Mouse (Mus musculus): ENCODE results near the gene C130032M10Rik. TPM values are rescaled to one million over a fixed set of nuclear protein-coding genes. Genes with fewer than 3 reads are reported as not detected.

The C130032M10Rik gene
- polyA plus RNA-seq, 1 experiment from 2014 or later = not detected

- WGBS = under 1% methylated on average over 106 of the region's 122 CpGs
- Histone ChIP-seq H3K4me3 (ENCODE audit: low read depth, low read length) (peak overlapping the region; percentile 68), H3K9me3 (ENCODE audit: control insufficient read depth) (no peaks in the 10 kb centered on the region), H3K27me3 (replicated peaks; ENCODE audit: control insufficient read depth, insufficient read depth, low read length) (peaks cover 21% of the 10 kb centered on the region), H3K27ac (ENCODE audit: low read depth, low read length) (peak overlapping the region; percentile 91), H3K4me1 (replicated peaks; ENCODE audit: control insufficient read depth, insufficient read depth, low read length) (no peaks in the 10 kb centered on the region), H3K4me2 (replicated peaks; ENCODE audit: low read depth) (peak overlapping the region; percentile 92), H3K9ac (ENCODE audit: low read depth, low read length) (peak overlapping the region; percentile 68), H3K36me3 (ENCODE audit: control insufficient read depth, insufficient read depth) (no peaks in the 10 kb centered on the region)
- peak; percentile 37 for ATAC-seq
- no peak for TF ChIP-seq CTCF (IDR thresholded peaks at IDR 0.05; ENCODE audit: low read depth)
Measured at GRCm38 (mm10) chr9:114562919-114563751, 47.6 kb downstream of the C130032M10Rik start.

DNA sequence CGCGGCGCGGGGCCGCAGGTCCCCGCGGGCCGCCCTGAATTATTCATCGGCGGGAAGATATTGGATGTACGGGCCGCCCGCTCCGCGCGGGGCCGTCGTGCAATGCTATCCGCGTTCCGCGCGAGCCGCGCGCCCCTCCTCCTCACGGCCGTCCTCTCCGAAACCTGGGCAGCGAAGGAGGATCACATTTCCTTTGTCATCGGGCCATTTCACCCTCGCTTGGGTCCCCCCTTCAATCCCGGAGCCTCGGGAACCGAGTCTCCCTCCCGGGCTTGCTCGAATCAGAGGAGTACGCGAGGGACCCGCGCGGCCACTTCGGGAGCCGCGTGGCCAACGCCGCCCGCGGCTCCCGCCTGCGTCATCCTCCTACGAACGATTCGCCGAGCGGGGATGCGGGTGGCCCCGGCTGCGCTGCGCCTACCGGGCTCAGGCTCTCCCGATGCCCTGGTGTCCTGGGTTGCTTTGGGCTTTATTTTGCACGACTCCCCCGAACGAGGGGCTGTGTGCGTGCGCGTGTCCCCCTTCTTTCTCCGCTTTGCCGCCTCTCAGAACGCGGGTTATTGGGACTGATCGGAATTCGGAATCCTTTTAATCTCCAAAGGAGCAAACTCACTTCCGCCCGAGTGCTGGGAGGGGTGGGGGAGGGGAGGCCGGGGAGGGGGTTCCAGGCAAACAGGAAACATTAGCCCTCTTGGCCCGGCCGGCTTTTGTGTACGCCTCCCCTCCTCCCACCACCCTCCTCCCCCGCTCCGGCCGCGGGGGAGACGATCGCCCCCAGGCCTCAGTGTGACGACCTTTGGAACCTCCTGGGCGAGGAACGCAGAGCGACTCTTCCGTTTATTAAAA is 48.5 kb downstream of the C130032M10Rik start, which contains the start of gene Trim71:
Gene Trim71 (minus strand): TSS at position 609 of the 846 bp plus-strand sequence.
- Histone ChIP-seq H3K36me3 (ENCODE audit: control insufficient read depth, insufficient read depth) (no peaks in the 10 kb centered on the region), H3K27ac (ENCODE audit: low read depth, low read length) (peak within 1 kb of the TSS; percentile 91), H3K9ac (ENCODE audit: low read depth, low read length) (peak within 1 kb of the TSS; percentile 68), H3K9me3 (ENCODE audit: control insufficient read depth) (no peaks in the 10 kb centered on the region), H3K4me3 (ENCODE audit: low read depth, low read length) (peak within 1 kb of the TSS; percentile 68), H3K4me1 (replicated peaks; ENCODE audit: control insufficient read depth, insufficient read depth, low read length) (no peaks in the 10 kb centered on the region), H3K27me3 (replicated peaks; ENCODE audit: control insufficient read depth, insufficient read depth, low read length) (peaks cover 21% of the 10 kb centered on the region), H3K4me2 (replicated peaks; ENCODE audit: low read depth) (peak within 1 kb of the TSS; percentile 92)
- TF ChIP-seq CTCF (IDR thresholded peaks at IDR 0.05; ENCODE audit: low read depth) = no peak
- ATAC-seq = peak; percentile 44
- WGBS = under 1% methylated on average over 89 of the region's 91 CpGs

GRCm38 (mm10) chr9:114564667-114565066 is 49.2 kb downstream of the C130032M10Rik start:
- no peak for TF ChIP-seq CTCF (IDR thresholded peaks at IDR 0.05; ENCODE audit: low read depth)
- Histone ChIP-seq H3K9ac (ENCODE audit: low read depth, low read length) (peak overlapping the region; percentile 68), H3K4me1 (replicated peaks; ENCODE audit: control insufficient read depth, insufficient read depth, low read length) (no peaks in the 10 kb centered on the region), H3K27ac (ENCODE audit: low read depth, low read length) (peak overlapping the region; percentile 91), H3K4me2 (replicated peaks; ENCODE audit: low read depth) (peak overlapping the region; percentile 92), H3K27me3 (replicated peaks; ENCODE audit: control insufficient read depth, insufficient read depth, low read length) (peaks cover 21% of the 10 kb centered on the region), H3K9me3 (ENCODE audit: control insufficient read depth) (no peaks in the 10 kb centered on the region), H3K36me3 (ENCODE audit: control insufficient read depth, insufficient read depth) (no peaks in the 10 kb centered on the region), H3K4me3 (ENCODE audit: low read depth, low read length) (peak overlapping the region; percentile 68)
- WGBS = 2% methylated on average over 10 of the region's 10 CpGs
- no peak for ATAC-seq

Other genes starting within 250 kb of the C130032M10Rik start
- gene Bcl2a1c, start 185.6 kb upstream of the C130032M10Rik start, polyA plus RNA-seq (2015; fragmentation: Nextera tagmentation; extraction: Ambion mirVana) = not detected in 2 replicates
- gene Crtap, start 125.0 kb upstream of the C130032M10Rik start, polyA plus RNA-seq (2015; fragmentation: Nextera tagmentation; extraction: Ambion mirVana) = 57.3 and 58.3 TPM in 2 replicates
- gene Glb1, start 114.6 kb upstream of the C130032M10Rik start, polyA plus RNA-seq (2015; fragmentation: Nextera tagmentation; extraction: Ambion mirVana) = 491 and 524 TPM in 2 replicates
- 25.7 and 30.0 TPM in 2 replicates for gene Tmppe, start 114.6 kb upstream of the C130032M10Rik start, polyA plus RNA-seq (2015; fragmentation: Nextera tagmentation; extraction: Ambion mirVana)
- gene Ccr4, start 10.8 kb upstream of the C130032M10Rik start, polyA plus RNA-seq (2015; fragmentation: Nextera tagmentation; extraction: Ambion mirVana) = 2.3 TPM in 2 replicates
- gene Trim71, start 48.7 kb downstream of the C130032M10Rik start, polyA plus RNA-seq (2015; fragmentation: Nextera tagmentation; extraction: Ambion mirVana) = 1.5 and 2.0 TPM in 2 replicates
- gene Cnot10, start 124.5 kb downstream of the C130032M10Rik start, polyA plus RNA-seq (2015; fragmentation: Nextera tagmentation; extraction: Ambion mirVana) = 22.5 and 25.0 TPM in 2 replicates
- 39.3 and 40.0 TPM in 2 replicates for gene Dync1li1, start 173.1 kb downstream of the C130032M10Rik start, polyA plus RNA-seq (2015; fragmentation: Nextera tagmentation; extraction: Ambion mirVana)
- gene Cmtm6, start 215.4 kb downstream of the C130032M10Rik start, polyA plus RNA-seq (2015; fragmentation: Nextera tagmentation; extraction: Ambion mirVana) = 87.8 and 98.2 TPM in 2 replicates